Mouse (Mus musculus) adrenal gland, postnatal 4 days (tissue): ENCODE measurements at regions not wholly inside any gene's neighbourhood (a gene's known extent, or its start where the extent isn't known, plus 50 kb on each side); places are given as distances from the start of the nearest gene placed in this dataset.

Experiments used
- DNase-seq, 2 experiments: peaks; one replicate each; pipeline ENCODE4 v3.0.0; 2021 to 2022; ENCODE audit warnings: low spot score in 2 of 2, mixed read lengths in 2 of 2

DNA sequence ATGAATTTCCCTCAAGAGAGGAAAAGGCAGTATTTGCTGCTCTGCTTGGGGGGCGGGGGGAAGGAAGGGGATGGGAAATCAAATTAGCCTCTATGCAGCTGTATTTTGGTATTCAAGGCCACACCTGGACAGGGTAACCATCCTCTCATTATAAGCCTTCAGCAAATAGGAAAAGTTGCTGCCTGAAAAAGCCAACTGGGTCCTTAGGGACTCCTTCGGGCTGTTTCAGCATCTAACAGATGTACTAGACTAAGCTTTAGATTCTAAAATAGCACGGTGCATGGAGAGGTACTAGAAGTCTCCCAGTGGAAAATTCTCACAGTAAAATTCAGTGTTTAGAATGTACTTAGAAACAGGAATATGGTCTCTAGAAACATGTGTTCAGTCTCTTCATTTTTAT lies 183.1 kb downstream of the Gm13691 start:
- no peak for DNase-seq

DNA sequence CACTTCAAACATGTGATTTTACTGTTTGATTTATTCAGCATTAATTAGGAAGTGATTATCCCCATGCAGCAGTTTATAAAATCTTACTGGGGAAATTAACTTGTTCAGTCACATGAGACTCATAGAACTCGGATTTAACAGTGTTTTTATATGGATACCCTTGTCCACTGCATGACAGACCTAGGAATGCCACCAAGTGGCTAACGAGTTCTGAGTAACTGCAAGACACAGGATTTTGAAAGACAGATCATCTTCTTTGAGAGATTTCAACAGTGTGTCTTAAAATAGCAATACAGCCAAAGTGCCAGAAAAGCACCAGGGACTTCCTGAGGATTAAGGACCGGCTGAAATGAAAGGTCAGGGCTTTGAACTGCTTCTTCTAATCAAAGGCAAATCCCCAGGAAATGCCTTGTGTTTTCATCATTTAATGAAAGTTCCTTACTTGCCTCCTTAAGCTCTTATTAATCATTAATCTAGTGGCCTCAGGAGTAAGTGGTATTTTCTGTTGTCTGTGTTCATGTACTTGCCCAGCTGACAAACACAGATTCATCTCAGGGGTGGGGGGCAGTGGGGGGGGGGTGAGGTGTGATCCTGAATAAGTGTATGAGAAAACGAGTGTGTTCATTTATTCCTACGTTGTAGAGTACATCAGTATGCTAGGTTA lies 193.4 kb downstream of the Gm13691 start:
- DNase-seq: no peak

DNA sequence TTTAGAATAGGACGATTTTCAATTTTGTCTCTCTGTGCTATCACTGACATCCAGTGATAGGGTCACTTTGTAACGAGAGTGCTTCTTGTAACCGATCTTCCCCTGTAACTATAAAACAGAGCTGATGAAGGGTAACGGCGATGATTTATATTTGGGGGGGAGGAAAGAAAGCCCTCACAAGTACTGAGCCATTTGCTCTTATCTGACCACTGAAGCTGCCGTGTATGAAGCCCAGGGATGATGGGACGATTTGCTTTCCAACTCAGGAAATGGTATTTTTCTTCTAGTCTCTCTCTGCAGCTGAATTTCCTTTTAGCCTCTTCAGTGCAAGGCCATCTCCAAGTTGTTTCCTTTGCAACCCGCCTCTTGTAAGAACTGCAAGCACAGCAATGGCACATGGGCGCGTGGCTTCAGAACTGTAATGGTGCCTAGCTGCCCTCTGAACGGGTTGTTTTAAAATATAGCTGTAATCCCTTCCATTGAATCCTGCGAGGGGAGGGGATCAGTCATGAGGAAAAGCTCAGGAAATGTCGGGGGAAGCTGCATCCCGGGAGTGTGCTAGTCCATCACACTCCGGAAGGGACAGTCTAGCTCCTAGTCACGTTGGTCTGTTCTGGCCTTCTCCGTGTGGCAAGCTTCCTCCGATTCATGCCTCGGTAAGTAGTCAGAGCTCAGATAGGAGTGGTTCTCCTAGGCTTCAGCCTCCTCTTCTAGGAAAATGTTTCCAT lies 194.1 kb downstream of the Gm13691 start:
- DNase-seq: peak in 1 of 2 experiments; percentile 3

DNA sequence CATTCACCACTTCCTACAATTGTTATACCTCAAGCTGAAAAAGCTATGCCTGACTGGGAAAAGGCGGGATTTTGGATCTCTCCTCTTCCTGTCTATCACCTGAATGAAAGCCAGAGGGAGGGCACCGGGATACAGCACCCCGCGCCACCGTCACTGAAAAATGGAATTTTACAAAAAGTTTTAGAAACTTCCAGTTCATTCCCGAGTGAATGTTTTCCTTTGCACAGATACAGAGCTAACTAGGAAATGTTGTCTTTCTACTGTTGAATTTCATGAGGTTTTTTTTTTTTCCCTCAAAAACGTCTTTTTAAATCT lies 194.6 kb downstream of the Gm13691 start:
- no peak for DNase-seq

DNA sequence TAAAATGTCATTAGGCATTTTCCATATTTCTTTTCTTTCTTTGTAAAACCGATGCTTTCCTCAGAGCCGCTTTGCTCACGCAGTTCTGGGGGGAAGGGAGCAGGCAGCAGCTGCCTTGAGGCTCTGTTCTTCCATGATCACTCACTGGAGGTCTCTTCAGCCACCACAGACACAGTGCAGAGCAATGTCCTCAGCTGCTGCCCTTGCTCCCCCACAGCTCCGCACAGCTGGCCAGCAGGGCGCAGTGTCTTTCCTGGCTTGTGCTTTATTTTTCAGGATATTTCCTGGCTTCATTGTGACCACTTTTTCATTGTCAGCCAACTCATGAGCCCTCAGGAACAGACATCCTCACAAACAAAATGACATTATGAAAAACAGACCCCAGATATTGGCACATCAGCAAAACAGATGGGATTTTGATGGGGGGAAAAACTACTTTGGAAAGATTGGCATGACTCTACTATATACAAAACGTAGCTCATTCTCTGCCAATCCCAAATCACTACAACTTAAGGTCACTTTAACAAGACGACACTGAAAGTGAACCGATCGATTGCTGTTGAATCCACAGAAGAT lies 195.9 kb downstream of the Gm13691 start:
- peak in 1 of 2 experiments; percentile 7 for DNase-seq

DNA sequence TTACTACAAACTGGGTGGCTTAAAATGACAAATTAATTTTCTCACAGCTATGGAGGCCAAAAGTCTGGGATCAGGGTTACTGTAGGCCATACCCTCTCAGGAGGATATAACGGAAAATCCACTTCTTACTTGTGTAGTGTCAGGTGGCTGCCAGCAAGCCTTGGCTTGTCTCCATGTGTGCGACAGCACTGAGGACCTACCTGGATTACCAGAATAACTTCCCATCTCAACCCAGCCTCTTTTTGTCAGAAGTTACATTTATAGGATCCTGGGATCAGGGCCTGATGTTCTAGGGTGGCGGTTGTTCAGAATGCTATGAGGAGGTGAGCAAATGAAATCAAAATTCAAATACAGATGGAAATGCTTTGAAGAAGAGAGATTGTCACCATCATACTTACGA lies 197.1 kb downstream of the Gm13691 start:
- DNase-seq: no peak

DNA sequence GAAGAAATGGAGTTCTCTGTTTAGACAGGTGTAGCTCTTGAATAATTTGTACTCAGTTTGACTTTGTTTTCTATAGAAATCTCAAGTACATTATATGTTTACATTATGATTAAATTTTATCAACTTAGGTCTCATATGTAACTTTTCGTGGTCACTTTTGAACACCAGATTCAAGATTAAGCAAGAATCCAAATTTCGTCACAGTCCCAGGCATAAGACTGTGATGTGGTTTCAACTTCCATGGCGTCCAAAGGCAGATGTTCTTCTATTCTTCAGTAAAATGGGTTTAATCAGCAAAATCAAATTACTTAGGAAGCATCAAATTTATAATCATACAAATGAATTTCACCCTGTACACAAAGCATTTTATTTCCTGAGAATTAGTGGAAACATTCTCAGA lies 198.9 kb downstream of the Gm13691 start:
- DNase-seq: no peak

DNA sequence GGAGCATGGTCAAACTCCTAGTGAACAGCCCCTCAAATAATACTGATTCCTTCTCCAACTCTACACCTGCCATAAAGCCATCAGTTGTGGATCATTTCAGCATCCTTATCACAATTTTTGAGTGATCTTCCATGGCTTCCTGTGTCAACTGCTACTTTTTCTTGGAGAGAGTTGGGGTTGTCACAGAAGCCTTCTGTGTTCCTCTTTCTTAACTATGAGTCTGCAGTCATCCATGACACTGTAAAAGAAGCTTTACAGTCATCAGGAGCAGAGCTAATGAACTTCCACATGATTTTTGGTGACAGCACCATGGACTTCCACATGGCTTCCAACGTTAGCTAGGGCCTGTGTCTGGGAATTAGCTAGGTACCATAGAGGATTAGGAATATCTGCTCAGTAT lies 208.1 kb downstream of the Calcrl start:
- DNase-seq: no peak

DNA sequence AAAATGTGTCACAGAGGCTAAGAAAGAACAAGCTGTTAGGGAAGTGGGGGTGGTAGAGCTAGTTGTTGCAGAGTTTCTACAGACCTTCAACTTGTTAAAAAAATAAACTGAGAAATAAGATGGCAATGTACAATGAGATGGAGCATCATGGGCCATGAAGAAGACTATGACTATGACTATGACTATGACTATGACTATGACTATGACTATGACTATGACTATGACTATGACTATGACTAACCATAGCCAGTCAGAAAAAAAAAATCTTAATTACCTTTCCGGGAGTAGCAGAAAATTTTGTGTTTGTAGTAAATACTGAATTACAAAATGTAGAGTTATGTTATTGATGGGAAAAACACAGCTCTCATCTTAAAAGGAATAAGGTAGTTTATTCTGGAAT lies 203.2 kb downstream of the Calcrl start:
- no peak for DNase-seq

DNA sequence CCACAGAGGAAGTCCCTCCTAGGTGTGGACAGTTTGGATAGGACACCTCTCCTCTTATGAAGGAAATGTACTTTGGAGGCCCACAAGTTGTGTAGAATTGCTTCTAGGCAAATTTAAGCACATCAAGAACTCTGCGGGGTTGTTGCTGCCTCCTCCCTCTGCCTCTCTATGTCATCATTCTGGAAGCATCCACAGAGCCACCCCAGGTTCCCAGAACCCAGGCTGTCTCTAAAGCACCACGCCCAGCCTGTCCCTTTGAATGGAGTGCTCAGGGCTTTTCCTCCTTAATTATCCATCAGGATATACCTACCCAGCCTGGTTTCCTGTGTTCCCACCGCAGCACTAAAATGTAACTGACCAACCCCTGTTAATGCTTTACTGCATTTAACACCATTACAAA lies 195.4 kb downstream of the Calcrl start:
- no peak for DNase-seq

DNA sequence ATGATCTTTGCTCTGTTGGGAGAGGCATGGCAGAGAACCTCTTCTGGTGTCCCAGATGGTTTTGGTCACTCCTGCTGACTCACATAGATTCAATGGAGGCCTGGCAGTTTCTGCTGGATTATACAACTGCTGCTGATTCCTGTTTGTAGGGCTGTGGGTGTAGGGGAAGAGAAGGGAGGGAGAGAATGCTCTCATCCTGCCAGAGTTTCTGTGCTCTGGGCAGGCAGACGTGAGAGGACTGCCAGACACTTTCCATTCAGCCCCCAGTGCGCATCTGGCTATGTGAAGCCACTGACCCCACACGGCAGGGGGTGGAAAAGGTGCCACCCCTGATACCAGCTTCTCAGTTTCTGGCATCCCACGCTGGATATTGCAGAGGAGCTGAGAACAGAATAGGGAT lies 189.6 kb downstream of the Calcrl start:
- no peak for DNase-seq

DNA sequence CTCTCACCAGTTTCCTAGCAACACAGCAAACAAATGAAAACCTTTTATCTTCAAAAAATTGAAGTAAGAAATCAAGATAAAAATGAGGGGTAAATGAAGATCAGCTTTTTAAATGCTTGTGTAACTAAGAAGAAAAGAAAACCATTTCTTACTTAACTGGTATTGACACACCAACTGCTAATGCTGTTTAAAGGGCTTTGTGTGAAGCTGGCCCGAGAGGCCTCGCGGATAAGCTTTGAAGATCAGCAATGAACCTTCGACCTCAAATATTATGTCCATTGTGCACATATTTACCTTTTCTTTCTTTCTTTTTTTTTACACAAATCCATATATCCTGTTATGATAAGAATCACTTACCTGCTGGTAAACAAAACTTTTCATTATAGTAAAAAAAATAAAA lies 184.0 kb downstream of the Calcrl start:
- no peak for DNase-seq

DNA sequence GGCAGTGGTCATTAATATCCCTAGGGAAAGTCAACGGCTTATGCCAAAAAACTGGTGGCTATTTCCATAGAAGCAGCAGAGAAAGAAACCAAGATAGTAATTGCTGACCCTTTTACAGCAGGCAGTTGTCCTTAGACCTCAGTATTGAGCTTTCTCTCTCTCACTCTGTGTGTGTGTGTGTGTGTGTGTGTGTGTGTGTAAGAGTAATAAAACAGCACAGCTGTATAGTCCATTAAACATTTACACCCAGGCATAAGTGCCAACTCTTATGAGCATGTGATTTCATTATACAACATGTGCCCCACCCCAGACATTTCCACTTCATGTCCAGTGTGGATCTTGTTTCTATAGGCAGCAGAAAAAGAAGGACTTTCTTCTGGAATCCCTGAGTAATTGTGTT lies 183.2 kb downstream of the Calcrl start:
- DNase-seq: no peak

DNA sequence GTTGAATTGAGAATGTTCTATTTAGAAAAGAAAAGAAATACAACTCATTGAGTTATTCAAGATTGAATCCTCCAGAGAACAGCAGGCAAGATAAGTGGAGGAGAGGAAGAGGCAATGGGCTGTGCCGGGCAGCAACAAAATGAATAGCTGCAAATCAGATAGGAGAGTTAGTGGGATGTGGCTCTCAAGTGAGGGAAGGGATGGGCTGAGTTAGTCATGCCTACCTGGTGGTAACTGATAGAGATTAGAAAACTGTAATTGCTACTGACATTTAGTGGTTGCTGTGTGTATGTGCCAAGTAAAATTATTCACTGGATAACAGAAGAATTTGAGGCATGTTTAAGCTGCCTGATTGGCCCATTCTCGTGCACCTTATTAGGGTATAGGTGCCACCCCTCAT lies 179.3 kb downstream of the Calcrl start:
- DNase-seq: no peak

DNA sequence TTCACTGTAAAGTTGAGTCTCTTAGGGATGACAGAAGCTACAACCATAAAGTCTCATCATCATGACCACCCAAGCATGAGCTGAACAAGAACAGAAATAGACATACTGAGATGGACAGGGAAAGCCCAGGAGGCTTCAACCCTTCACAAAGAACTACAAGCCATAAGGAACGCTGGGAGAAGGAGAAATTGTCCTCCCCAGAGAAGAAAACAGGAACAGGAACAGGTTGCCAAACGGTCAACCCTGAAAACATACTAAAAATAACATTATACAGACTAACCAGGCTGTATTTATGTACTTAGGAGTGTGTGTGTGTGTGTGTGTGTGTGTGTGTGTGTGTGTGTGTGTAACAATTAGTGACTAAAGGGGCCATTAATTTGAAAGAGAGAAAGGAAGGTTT lies 178.6 kb downstream of the Calcrl start:
- DNase-seq: no peak

DNA sequence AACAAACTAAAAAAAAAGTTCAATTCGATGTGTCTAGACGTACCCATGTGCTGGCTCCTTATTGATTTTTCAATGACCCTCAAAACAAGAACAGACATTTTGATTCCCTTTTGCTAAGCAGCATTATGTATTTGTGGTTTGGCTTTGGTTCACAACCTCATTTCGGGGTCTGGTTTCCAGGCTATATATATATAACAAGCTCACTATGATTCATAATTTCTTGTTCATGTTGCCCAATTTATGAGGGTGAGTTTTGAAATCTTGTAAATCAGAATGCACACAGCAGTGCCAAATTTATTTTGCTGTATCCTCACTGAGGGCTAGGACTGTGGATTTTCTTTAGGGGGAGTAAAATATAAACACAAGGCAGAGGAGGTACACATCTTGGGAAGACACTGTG lies 177.0 kb downstream of the Calcrl start:
- DNase-seq: no peak

DNA sequence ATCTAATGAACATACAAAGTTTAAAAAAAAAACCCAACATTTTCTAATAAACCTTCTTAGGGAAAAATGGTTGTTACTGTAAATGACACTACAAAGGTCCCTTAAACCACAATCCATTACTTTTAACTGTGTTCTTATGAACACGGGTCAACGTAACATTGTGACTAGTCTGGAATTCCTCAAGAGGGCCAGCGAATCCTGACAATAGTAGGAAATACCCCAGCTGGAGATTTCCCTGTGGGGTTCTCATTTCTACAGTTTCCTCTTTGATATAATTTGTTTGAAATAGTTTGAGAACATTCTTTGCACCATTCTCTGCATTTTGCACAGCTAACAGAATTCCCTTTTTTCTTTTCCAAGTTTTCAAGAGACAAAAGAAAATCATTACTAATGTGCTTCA lies 175.3 kb downstream of the Calcrl start:
- no peak for DNase-seq

DNA sequence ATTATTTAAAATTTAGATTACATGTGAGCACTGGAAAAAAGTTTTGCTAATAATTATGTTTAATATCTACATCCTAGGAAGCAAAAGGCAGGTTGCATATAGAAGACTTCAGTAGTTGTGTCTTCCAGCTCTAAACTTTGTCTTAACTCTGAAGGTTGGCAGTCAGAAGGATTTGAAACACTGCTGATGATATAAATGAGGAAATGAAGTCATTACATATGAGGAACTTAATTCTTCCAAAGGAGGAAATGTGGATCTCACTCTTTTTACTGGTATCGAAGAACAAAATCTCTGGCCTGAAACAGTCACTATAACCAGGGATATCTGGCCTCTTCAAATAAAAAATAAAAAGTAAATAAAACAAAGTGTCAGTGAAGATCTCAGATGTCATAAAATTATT lies 173.1 kb downstream of the Calcrl start:
- no peak for DNase-seq

DNA sequence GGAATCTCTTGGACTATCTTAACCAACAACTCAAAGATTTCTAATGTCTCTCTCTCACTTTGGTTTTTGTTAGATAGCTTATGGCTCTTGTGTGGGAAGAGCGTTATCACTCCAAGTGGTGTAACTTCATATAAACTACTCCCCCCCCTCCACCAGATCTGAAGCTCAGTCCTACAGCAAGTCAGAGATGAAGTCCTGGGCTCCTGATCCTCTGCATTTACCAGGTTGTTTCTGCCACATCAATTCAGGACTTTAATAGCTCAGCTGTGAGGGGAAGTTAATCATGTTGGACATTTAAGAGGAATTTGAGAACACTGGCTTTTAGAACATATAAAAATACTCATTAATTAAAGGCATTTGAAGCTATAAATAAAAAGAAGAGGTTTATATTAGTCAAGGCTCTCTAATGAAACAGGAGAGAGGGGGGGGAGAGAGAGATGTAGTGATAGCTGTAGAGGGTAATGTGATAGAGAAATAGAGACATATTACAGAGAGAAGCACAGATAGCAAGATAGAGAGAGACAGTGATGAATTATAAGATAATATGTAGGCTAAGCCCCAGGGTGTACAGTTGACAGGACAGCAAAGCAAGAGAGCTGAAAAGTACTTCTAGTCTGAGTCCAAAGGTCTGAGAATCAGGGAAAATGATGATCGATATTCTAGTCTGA lies 166.7 kb downstream of the Calcrl start:
- no peak for DNase-seq

DNA sequence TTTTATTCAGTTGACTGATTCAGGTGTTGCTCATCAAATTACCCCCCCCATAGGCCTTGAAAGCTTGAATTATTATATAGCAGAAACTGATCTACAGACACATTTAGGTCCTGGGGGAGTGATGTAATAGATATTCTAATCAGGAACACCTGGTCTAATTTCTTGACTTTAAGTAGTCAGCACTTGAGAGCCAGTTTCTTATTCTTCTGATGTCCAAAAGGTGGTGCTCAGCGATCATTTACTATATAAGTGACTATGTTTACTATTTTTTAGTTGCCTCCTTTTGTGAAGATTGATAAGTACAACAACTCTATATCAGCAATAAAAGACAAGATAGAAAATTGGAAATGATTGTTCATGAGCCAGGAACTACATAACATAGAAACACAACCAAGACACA lies 166.0 kb downstream of the Calcrl start:
- no peak for DNase-seq

DNA sequence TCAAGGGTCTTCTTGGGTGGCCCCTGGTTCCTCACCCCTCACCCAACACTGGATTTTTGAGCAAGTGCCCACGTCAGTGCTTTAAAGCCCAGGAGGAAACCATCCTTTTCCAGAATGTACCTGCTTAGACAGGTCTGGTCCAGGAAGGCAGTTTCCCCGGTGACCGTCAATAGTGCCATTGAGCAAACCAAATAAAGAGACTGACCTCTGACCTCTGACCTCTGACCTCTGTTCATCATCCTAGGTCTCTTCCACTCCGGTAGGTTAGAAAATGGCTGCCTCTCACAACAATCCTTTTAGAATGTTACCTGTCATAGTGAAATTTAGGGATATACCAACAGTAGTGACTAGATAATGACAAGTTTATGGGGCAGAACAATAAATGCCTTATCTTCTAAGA lies 164.5 kb downstream of the Calcrl start:
- DNase-seq: no peak

DNA sequence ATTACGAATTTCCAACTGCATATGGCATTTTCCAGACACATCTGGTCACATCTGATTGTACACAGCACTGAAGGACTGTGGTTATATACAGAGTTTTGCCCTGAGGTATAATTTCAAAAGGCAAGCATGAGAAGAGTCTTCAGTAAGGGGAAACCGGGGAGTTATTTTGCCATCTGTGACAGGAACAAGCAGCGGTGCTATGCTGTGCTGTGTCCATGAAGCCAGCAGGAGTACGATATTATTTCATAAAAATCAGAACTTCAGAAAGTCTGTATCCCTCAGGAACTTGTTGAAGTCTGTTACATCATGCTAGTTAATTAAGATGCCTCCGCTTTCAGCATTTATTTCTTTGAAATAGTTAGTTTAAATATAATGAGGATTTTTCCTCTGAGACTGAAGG lies 163.7 kb downstream of the Calcrl start:
- no peak for DNase-seq

DNA sequence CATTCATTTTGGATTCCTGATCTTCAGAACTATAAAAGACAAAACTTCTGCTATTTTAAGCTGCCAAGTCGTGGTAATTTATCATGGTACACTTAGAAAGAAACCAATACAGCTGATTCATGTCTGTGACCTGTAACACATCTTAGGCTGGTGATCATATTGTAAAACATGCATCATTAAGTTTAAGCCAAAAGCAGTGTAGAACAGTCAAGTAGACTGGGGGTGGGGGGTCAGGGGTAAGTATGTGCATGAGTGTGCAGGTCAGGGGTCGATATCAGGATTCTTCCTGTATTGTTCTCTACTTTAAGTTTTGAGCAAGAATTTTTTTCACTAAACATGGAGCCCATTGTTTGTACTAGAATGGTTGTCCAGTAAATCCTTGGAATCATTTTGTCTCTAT lies 160.7 kb downstream of the Calcrl start:
- DNase-seq: no peak
